Mouse (Mus musculus): ENCODE measurements around the gene Myh10. TPM values are rescaled to one million over a fixed set of nuclear protein-coding genes. Genes with fewer than 3 reads are reported as not detected.
A peak's percentile ranks its signal among the peaks of the same experiment; 100 is the strongest.

The Myh10 gene
- total RNA-seq, 2 experiments from 2014 or later = 10.5 to 35.1 TPM

DNA sequence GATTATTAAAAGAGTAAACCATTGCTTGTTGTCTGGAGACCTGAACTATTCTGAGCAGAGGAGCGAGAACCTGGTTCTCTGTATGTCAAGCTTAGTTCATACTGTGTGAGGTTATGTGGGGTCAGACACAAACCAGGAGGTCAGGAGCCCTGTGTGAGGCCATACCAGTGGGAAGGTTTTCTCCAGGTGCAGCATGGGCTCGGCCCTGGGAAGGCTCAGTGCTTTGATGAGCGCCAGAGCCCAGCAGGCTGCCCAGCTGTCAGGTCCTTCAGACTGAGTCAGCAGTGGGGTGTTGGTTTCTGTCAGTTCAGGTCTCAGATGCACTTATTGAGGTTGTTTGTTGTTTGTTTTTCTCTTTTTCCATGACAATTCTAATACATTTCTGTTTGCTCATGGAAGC lies 52.8 kb downstream of the Myh10 start:
- no peak for DNase-seq (ENCODE audit: low spot score)

DNA sequence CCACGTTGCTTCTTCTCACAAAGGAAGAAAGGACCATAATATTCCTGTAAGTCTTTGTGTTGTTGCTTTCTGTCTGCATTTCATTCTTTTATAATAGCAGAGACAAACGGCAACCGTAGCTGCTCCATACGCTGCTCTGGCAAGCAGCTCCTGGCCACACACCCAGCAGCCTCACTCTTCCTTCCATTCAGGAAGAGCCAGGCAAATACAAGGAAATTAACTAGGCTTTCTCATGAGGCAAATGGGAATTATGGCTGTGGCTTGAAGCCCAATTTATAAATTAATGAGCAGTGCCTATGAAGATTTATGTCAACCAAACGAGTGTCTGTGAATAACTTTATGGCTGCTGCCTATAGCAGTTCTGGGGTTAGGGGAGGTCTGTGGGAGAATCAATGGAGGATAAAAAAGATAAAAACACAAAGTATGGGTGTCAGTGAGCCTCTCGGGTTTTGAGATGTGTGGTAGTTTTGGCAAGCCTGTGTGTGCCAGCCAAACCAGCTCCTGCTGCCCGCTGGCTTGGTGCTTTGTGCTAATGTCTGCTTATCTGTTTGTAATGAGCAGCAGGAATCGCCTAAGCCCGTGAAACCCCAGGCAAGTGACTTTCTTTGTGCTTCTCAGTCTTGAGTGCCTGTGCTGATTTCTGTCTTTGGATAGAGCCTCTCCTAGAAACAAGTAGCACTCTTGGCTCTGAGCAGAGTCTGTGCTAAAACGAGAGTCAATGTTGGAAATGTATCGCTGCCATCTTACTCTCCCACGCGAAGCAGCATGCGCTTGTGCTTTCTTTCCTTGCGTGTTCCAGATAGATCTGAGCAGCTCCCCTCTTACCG lies 54.2 kb downstream of the Myh10 start:
- DNase-seq (ENCODE audit: low spot score) = no peak

DNA sequence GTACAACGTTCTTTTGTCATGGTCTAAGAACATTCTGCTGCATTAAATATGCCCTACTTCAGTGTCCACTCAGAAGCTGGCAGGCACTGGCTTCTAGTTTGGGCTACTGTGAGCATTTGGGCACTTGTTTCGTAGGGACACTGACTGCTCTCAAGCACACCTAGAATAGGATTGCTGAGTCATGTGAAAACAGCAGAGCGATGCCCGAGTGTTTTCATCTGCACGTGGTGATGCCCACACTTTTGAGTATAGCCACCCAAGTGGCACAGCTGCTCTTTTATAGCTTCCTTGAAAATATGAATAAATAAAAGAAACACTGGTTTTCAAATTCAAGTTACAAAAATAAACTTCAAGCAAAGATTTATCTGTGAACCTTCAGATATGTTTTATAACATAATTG lies 56.8 kb downstream of the Myh10 start:
- DNase-seq (ENCODE audit: low spot score) = no peak

DNA sequence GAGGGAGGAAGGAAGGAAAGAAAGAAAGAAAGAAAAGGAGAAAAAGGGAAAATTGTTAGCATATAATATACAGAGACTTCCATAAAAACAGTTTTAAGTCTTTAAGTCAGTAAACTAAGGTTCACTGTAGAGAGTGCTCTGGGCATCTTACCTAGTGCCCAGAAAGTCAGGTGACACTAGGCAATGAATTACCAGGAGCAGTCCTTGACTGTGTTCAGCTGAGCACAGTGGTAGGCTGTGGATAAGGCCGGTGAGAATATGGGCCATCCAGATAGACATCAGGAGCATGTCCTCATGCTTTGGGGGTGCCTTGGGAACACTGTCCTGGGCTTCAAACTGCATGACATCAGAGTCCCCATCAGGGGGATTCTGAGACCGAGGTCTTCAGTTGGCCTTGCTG lies 58.8 kb downstream of the Myh10 start:
- DNase-seq (ENCODE audit: low spot score) = no peak

DNA sequence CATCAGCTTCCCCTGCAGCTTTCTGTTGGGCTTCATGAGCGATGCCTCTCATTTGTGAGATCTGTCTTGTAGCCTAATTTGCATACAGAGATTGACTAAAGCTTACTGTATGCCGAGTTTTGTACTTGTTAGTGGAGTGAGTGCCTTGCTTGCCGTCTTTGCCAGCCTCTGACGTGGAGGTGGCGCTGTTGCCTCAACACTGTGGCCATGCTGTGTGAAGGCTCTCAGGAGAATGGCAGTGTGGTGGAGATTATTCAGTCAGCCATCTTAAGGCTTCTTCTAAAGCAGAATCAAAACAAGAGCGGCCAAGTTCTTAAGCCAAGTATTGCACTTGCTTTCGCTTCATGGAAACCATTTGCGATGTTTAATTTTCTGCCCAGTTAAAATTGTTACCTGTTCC lies 59.6 kb downstream of the Myh10 start:
- no peak for DNase-seq (ENCODE audit: low spot score)

DNA sequence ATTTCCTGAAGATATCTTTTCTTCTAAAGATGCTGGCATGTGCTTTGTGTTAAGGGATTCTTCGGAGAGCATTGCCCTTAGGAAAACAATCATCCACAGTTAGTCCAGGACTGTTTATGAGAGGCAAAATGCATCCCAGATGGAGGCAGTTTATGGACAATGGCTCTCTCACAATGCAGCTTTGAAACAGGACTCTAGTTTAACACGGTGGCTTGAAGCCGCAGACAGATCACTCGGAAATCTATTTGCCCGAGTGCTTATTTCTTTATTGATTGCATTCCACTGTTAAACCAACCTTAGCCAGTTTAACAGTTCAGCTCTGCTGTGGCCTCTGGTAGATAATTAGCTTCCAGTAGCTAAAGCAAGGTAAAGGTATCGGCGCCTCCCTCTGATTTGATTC lies 62.9 kb downstream of the Myh10 start:
- no peak for DNase-seq (ENCODE audit: low spot score)

DNA sequence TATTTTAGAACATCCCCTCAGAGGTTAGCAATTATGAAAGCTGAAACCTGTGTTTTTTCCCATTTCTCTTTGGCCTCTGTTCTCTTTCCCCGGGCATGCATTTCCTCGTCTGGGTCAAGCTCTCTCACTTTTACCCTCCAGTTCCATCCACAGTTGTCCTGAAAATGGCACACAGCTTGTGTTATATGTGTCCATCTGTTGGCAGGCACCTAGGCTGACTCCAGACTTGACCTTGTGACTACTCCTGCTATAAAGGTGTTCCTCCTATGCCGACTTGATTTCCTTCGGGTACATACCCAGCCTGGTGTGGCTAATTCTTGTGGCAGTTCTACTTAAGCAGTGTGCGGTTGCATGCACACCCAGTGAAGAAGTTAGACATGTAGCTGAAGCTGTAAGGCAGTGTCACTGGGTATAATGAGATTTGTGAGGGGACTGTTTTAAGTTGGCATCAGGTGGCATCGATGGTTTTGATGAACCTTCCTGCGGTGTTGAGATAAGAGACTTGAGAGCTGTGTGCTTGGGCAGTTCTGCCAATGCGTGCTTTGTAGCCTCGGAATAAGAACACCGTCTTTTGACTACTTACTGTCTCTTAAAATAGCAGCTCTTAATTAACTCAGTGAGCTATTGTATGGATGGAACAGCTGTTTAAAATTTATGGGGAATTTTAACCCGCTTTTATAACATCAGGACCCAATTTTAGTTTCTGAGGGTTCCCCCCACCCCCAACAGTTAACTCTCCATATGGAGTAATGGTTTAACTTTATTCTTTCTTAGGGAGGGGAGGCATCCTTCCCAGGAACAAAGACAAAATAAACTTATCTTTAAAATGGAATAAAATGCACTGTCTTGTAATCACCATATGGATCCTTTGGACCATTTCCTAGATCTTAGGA lies 65.3 kb downstream of the Myh10 start:
- no peak for DNase-seq (ENCODE audit: low spot score)

DNA sequence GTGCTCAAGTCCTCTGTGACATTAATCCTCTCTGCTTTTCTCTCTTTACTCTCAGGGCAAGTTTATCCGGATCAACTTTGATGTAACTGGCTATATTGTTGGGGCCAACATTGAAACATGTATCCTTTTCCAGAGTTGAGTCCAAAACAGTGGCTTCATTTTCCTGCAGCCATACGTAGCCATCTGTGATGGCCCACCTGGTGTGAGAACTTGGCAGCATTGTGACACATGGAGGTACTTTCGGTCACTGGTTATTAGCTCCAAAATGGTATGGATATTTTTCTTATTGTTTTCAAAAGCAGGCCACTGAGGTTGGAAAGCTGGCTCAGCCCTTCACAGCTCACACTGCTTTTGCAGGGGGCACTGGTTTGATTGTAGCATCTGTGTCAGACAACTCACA lies 68.3 kb downstream of the Myh10 start:
- no peak for DNase-seq (ENCODE audit: low spot score)

DNA sequence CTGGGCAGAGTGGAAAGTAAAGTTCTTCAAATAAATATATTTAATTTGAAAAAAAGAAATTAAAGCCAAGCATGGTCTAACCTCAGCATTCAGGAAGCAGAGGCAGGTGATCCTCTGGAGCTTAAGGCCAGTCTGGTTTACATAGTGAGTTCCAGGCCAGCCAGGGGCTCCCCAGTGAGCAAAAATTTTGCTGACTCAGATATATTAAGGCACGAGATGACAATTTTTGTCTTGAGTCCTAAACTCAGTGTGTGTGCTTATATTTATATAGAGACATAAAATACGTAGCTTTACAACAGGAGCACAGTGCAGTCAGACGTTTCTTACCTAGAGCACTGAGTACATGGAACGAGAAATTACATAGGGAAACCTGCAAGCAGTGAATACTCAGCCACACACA lies 69.8 kb downstream of the Myh10 start:
- no peak for DNase-seq (ENCODE audit: low spot score)

DNA sequence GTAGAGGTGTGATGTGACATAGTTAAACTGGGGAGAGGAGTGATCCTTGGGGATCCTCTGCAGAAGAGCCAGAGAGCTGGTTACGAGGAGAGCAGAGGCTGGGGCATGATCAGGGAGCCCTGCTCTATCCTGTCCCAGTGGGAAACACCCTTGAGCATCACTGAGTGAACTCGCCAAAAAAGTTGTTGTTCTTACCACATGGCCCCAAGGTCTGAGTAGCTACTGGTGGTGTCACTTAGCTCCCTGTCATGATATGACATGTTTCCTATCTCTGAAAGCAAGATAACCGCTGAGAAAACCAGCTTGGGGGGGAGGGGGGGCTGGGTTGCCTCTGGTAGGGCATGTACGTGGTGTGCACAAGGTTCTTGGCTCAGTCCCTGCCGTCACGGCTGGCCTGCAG lies 70.3 kb downstream of the Myh10 start:
- DNase-seq (ENCODE audit: low spot score) = no peak

DNA sequence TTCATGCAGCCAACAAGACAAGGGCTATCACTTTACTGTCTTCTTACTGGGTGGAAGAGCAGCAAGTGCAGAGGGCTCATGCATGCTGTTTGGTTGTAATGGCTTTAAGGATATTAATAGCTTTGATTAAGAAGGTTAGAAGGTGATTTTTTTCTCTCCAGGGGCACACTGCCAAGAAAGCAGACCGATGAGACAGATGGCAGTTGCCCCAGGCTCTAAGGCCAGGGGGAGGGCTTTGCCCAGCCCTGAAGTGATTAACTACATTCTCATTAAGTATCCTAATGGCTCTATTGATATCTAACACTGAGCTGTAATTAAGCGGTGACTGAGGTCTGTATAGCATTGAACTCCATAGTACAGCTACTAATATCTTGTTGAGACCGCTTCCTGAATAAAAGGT lies 73.3 kb downstream of the Myh10 start:
- DNase-seq (ENCODE audit: low spot score) = peak; percentile 55

DNA sequence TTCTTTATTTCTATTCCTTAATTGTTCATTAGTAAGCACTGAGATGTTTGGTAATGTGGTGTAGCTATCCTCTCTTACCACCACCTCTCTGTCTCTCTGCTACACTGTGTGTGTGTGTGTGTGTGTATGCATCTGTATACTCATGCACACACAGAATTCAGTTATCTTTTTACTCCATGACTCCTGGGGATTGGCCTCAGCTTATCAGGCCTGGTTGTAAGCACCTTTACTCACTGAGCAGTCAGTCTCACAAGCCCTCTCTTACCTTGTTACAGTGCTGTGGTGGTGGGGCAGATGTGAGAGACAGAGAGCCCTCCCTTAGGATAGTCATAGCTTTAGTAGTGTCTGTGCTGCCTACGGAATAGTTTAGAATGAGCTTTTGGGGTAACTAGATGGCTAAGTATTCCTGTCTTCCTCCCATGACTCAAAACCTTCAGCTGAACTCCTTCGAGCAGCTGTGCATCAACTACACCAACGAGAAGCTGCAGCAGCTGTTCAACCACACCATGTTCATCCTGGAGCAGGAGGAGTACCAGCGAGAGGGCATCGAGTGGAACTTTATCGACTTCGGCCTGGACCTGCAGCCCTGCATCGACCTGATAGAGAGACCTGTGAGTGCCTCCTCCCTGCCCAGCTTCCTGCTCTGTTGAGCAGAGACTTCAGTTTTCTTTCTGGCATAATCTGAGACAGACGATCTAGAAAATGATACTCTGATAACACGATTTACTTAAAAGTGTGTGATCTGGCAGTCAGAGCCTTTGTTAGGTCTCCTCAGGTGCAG lies 76.6 kb downstream of the Myh10 start:
- DNase-seq (ENCODE audit: low spot score) = no peak

DNA sequence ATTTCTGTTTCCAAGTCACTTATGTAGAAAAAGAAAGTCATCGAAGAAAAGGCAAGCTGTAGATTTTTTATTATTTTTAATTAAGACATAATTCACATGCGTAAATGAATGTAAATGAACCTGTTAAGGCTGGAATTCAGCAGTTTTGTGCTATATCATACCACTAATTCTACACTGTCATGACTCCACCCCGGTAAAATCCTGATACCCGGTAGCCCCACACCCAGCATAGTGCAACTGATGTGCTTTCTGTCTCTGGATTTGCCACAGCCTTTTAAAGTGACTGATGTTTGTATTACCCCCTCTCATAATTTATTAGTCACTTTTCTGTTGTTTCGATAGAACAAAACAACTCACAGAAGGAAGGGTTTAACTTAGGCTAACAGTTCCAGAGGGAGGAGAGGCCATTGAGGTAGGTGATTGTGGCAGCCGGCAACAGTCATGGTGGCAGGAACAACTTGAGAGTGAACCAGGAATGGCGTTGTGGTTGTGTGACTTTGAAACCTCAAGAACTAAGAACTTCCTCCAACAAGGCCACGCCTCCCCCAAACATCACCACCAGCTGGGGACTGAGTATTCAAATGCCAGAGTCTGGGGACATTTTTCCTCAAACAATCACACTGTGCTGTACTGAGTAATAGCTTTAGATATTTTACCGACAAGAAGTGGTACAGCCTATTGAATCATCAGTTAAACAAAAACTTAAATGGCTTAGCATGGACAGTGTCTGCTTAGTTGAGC lies 78.6 kb downstream of the Myh10 start:
- no peak for DNase-seq (ENCODE audit: low spot score)

DNA sequence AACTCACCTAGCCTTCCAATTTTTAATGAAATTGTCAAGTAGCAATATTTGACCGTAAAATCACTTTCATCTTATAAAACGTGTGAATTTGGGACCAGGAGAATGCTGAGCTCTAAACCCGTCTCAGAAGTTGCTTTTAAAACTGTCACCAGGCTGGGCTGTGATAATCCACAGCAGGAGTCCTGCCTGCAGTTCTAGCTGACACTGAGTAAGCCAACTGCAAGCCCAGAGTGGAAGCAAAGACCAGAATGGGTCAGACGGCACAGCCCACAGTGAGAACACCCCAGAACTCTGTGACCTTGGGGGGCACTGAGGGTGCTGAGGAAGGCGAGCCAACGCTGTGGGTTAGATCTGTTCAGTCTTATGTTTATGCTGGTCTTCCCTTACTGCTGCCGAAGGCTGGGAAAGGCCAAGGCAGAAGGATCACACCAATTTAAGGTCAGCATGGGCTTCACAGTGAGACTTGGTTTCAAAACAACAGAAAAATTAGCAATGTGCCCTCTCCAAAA lies 84.8 kb downstream of the Myh10 start:
- no peak for DNase-seq (ENCODE audit: low spot score)

DNA sequence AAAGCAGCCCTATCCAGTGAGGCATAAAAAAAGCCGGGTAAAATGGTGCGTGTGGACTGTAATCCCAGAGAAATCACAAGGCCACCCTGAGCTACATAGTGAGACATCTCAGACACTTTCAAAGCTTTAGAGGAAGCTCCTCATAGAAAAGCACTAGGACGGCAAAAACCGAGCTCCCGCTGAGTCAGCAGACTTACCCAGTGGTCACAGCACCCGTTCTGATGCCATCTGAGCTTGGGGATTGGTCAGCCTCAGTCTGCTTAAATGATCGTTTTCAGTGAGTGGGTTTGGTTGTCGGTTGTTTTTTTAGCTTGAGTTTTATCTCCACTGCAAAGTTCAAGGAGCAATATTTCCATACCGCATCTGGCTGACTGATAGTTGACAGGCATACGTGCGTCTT lies 86.6 kb downstream of the Myh10 start:
- no peak for DNase-seq (ENCODE audit: low spot score)

DNA sequence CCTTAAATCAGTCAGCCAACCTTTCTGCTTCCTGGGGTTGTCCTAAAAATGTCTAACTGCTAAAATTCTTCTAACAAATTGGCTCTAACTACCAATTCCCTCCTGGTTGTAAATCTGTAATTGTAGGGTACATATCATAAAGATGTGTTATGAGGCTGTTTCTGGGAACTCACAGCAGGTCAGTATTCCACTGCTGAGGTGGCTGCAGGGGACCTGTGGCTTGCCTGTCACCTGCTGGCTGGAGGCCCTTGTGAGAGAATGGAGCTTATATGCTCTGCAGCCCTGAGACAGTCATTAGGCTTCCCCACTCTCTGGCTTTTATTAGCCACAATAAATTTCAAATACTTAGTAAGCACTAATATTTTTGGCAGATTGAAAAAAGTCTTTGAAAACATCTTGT lies 87.5 kb downstream of the Myh10 start:
- DNase-seq (ENCODE audit: low spot score) = no peak

DNA sequence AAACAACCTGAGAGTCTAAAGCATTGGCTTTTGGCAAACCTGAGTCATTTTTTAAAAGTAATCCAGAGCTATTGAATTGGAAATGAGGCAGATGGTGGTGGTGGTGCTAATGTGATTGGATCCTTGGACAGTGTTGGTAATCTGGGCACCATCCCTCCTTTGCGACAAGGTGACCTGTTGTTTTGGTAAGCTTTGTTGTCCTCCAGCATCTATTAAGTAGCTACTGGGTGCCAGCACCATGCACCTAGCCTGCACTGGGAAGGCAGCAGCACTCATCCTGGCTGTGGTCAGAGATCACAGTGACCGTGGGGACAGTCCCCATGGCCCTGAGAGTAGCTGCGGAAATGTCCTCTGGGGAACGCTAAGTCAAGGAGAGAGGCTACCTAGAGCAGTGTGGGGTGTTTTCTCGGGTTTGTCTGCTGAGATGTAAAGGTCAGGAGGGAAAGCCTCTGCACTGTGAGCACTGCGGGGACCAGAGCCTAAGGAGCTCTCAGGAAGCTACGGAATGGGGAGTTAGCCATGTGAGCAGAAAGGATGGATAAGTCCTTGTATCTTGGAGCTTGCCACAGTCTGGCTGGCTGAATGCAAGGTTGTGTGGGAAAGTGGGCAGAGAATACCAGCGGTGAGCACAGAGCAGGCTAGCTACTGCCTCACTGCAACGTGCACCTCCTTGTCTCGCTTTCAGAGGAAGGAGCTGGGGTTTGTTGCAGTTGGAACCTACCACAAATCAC lies 88.5 kb downstream of the Myh10 start:
- DNase-seq (ENCODE audit: low spot score) = no peak

DNA sequence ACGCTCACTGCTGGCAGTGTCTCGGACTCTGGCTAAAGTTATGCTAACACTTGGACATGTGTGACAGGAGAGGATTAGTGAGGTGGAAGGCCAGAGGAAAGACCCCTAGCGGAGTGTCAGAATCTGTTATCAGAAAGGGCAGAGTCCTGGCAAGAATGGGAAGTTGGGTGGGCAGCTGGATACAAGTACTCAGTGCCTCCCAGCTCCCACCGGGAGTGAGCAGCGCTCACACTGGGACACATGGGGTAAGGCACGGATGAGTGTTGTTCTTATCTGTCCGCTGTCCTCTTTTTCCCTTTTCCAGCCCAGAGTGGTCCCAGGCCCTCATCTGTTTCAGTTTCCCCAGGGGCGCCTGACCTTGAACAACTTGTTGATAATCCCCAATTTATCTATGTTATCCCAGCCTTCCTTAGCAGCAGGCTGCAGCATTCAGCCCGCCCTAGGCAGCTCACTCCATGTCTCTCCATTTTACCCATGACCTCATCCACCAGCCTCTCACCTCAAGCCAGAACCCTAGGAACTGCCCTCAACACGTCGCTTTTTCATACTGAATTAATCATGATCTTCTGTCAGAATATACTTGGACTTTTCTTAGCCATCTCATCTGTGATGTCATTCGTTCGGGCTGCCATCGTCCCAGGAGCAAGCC lies 89.2 kb downstream of the Myh10 start:
- no peak for DNase-seq (ENCODE audit: low spot score)

DNA sequence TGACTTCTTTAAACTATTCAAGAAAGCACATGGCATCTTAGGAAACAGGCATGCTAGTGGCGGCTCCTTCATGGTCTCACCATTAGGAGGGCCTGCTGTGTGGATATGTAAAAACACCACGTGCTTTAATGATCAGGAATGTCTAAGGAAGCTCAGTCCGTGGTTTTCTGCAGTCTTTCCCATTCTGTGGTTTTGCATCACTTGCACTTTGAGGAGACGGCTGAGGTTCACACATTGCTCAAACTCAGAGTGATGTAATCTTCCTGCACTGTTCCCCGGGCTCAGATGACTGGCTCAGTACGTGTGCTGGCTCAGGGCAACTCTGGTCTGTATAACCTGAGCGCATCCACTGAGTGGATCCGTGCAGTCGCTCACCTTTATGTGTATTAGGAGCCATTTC lies 91.0 kb downstream of the Myh10 start:
- DNase-seq (ENCODE audit: low spot score) = no peak

DNA sequence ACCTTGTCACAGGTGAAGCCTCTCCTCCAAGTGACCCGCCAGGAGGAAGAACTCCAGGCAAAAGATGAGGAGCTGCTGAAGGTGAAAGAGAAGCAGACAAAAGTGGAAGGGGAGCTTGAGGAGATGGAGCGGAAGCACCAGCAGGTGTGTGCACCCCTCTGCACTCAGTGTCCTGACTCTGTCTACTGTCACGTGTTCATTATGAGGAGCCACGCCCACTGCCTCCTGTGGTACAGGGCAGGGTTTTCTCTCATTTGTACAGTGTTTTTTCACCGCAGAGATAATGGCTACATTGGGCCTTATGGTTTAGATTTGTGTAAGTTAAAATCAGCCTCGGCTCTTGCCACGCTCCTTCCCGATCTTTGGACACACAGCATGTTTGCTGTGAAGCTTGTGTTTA lies 94.5 kb downstream of the Myh10 start:
- DNase-seq (ENCODE audit: low spot score) = no peak
